Mouse (Mus musculus) hindlimb bud, embryonic 11.5 days (tissue): Measurements from ENCODE around the gene Zfp777.

Experiments used
- DNase-seq: peaks from one replicate; pipeline ENCODE4 v3.0.0-alpha.2; 2012; ENCODE audit warnings: low read depth, low spot score; ENCODE audit errors: extremely low spot score

The Zfp777 gene

GRCm38 (mm10) chr6:48032661-48033060 lies 16.1 kb downstream of the Zfp777 start:
- DNase-seq = no peak

- DNase-seq = no peak
Observed at GRCm38 (mm10) chr6:48025905-48026660, 22.6 kb downstream of the Zfp777 start.

- no peak for DNase-seq
Observed at GRCm38 (mm10) chr6:48024994-48025345, 23.7 kb downstream of the Zfp777 start.

GRCm38 (mm10) chr6:48024330-48024993 lies 24.2 kb downstream of the Zfp777 start:
- DNase-seq = no peak

- DNase-seq = no peak
Observed at GRCm38 (mm10) chr6:48022672-48023071, 26.0 kb downstream of the Zfp777 start.

- no peak for DNase-seq
Observed at GRCm38 (mm10) chr6:48021678-48022077, 27.0 kb downstream of the Zfp777 start.

GRCm38 (mm10) chr6:48020006-48020405 lies 28.7 kb downstream of the Zfp777 start:
- DNase-seq = no peak

- DNase-seq = no peak
Observed at GRCm38 (mm10) chr6:48016841-48017240, 31.9 kb downstream of the Zfp777 start.

GRCm38 (mm10) chr6:48016090-48016521 lies 32.6 kb downstream of the Zfp777 start:
- peak; percentile 26 for DNase-seq

- no peak for DNase-seq
Observed at GRCm38 (mm10) chr6:48010727-48011126, 38.0 kb downstream of the Zfp777 start.

GRCm38 (mm10) chr6:47995661-47996060 lies 53.0 kb downstream of the Zfp777 start:
- DNase-seq = no peak

GRCm38 (mm10) chr6:47983936-47984335 lies 64.8 kb downstream of the Zfp777 start:
- no peak for DNase-seq

- peak; percentile 35 for DNase-seq
Observed at GRCm38 (mm10) chr6:47978897-47979368, 69.8 kb downstream of the Zfp777 start.

GRCm38 (mm10) chr6:47974599-47974998 lies 74.1 kb downstream of the Zfp777 start:
- no peak for DNase-seq
